24 mouse cellular contexts compared by ENCODE assay signal in the genomic region with DNA sequence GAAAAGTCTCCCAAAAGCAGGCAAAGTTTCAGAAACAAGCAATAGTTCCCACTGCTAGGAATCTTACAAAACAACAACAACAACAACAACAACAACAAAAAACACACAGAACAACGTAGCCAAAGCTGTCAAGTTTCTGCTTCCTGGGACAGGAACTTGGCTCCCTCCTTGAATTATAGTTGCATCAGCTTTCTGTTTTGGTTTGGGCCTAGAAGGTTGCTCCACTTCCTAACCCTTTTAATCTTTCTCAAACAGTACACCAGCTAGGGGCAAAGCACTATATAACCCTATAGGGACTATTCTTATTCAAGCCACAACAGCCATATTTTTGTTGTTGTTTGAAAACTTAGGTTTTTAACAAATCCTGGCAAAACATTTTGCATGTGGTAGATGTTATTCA. TPM values are rescaled to one million over a fixed set of nuclear protein-coding genes. Genes with fewer than 3 reads are reported as not detected.
"Had no signal": no experiment of that assay in that cellular context is flagged by ENCODE, and none has a peak within 500 bp of the region (broad histone marks: within the 10 kb centered on the region; RNA-seq: fewer than 3 reads in every experiment).

No protein-coding gene starts in this region.

- DNase-seq: left cerebral cortex, postnatal 4 days; liver; liver, embryonic 13.5 days; liver, postnatal 0 days; lung, adult 18-20 months; lung, adult 2 months; lung, embryonic 14.5 days; lung, postnatal 10 days; lung, postnatal 14 days; lung, postnatal 36 days; lung, postnatal 4 days; midbrain, embryonic 14.5 days had no signal

- ATAC-seq: liver, embryonic 12.5 days; liver, postnatal 0 days; lung, postnatal 0 days; midbrain, embryonic 13.5 days; midbrain, embryonic 15.5 days; midbrain, embryonic 16.5 days had no signal

RNA-seq across cellular contexts. Expression of gene Asb5, which starts 12.0 kb away (rescaled TPM):
- total RNA-seq: megakaryocyte, adult 5-6 weeks; megakaryocyte-erythroid progenitor cell, adult 5-6 weeks; monocyte, adult 5-6 weeks had no signal

RNA-seq across cellular contexts. Expression of gene Spata4, which starts 59.2 kb away (rescaled TPM):
- total RNA-seq: left cerebral cortex, adult 8-10 months; left cerebral cortex, postnatal 25 days; left cerebral cortex, postnatal 4 days; liver, adult 2 months; megakaryocyte-erythroid progenitor cell, adult 5-6 weeks; midbrain, postnatal 0 days; monocyte, adult 5-6 weeks had no signal
